Mouse (Mus musculus): ENCODE results near the gene Morc3.
"Not testable (repeated sequence)": the region's sequence is repeated elsewhere in the genome, so short reads cannot be mapped to it uniquely, and the experiment has no call there.

Morc3 gene

DNA sequence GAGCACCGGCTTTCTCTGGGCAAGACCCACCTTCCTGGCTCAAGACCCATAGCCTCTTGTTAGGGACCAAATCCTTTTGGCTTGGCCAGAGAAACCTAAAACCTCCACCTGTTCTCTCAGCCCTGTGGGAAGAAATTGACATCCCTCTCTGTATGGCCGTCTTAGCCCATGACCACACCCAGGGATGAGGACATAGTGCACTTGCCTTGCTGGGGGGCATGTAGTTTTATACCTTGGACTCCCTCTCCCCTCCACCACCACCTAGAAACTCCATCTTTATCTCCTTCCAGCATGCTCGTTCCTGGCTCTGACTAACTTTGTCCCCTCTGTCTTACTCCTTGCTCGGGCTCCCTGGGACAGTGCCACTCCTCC is 12.6 kb upstream of the Morc3 start:
- DNase-seq (ENCODE audit: low spot score), result no peak

DNA sequence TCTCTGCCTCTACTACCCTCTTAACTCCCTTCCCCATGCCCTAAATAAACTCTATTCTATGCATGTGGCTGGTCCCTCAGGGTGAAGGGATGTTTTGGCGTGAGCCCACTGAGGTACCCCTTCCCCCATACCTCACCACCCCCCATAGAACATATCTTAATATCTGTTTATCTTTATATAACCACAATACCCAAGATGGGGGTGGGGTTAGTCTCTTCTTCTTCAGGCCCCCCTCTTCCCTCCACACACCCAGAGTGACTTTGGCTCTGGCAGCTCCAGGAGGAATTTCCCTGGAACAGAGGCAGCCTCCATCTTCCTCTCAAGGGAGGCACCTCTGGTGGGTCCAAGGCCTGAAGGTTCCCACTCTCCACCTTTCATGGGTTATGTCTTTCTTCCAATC is 11.9 kb upstream of the Morc3 start:
- no peak for DNase-seq (ENCODE audit: low spot score)

DNA sequence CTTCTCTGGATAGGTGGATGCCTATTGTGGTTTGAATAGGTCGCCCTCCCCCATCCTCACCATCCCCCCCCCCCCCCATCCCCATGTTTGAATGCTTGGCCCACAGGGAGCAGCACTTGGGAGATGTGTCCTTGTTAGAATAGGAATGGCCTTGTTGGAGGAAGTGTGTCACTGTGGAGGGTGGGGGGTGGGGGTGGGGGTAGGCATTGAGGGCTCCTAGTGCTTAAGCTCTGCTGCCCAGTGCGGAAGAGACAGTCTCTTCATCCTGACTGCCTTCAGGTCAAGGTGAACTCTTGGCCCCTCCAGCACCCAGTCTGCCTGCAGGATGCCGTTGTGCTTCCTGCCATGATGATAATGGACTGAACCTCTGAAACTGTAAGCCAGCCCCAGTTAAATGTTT is 10.2 kb upstream of the Morc3 start:
- DNase-seq (ENCODE audit: low spot score), result no peak

DNA sequence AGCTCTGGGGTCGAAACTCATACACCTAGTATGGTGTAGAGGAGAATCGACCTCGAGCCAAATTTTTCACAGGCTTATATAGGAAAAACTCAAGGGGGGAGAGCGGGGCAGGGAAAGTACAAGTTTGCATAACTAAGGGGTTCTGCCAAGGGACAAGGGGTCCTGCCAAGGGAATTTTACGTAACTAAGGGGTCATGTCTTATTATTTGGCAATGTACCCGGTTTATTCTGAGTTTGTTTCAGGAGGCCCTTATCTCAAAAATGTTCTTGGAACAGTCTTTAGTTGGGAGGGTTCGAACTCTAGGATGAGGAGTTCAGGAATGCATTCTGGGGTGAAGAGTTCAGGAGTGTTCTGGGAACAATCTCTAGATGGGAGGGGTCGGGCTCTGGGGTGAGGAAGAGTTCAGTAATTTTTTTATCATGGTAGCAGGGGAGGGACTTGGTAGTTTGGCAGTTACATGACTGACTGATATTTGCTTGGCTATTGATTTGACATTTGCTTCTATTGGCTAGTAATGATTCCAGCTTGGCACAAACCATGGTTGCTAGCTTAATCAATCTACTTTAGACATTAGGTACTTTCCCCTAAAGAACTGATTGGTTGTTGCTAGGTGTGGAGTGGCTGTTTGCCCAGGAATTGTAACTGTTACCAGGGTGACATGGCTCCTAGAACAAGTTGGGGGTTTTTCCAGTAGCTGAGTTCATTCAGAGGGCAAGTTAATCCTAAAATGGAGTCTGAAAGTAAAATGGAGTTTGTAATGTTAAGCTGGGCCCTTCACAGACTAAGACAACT is 9.3 kb upstream of the Morc3 start:
- DNase-seq (ENCODE audit: low spot score), result not testable (repeated sequence)

DNA sequence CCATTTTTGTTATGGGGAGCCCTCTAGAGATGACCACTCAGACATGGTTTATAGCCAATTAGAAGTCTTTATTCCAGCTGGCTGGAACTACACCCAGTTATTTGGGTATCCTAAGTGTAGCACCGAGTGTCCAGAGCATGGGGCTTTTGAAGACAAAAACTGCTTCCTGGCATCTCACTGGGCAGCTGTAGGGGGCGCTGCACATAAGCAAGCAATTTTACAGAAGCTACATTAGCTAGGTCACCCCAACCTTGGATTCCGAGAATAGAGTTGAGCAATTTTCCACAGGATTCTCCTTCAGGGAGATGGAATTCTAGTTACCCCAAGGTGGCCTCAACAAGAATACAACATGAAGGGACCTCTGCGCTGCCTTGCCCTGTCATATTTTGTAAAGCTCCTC is 7.1 kb upstream of the Morc3 start:
- no peak for DNase-seq (ENCODE audit: low spot score)

DNA sequence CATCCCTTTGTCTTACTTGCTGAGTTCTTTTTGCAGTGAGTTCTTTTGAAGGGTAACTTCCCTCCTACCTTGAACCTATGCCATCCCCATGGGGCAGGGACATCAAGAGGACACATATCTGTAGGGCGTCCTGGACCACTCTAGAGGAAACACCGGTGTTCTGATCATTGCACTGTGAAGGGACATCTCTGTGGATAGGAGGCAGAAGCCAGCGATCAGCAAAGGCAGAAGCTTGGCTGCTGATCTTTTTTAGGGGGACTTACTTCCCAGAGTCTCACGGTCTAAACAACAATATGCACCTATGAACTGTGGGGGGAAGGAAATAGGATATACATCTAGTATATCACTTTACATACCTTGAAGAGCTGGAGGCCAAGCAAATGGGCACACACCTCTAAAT is 6.5 kb upstream of the Morc3 start:
- DNase-seq (ENCODE audit: low spot score), result no peak

DNA sequence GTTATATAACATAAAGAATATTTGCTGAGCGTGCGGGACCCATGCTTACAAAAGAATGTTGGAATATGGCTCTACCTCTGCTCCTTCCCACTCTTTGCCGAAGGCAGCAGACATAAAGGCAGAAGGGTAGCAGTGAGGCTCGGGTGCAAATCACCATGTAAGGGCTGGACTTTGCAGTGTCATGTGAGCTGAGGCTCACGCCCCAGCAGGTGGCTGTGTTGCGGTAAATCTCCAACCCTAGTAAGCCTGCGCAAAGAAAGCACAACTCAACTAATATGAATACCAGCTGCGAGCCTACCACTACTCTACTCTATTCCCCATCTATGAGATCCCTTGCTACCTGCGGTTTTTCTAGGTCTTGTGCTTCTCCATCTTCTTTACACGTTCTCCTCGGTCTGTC is 5.9 kb upstream of the Morc3 start:
- no peak for DNase-seq (ENCODE audit: low spot score)

DNA sequence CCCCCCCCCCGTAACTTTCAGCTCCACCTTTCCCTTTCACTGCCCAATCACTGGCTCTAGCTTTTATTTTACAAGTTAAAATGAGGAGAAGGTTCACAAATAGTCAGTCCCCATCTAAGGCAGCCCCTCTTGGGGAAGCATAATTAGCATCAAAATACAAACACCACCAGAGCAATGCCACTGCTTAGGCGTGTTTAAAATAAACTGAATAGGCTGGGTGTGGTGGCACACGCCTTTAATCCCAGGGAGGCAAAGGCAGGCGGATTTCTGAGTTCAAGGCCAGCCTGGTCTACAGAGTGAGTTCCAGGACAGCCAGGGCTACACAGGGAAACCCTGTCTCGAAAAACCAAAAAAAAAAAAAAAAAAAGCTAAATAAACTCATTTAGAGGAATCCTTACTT is 5.4 kb upstream of the Morc3 start:
- not testable (repeated sequence) for DNase-seq (ENCODE audit: low spot score)

DNA sequence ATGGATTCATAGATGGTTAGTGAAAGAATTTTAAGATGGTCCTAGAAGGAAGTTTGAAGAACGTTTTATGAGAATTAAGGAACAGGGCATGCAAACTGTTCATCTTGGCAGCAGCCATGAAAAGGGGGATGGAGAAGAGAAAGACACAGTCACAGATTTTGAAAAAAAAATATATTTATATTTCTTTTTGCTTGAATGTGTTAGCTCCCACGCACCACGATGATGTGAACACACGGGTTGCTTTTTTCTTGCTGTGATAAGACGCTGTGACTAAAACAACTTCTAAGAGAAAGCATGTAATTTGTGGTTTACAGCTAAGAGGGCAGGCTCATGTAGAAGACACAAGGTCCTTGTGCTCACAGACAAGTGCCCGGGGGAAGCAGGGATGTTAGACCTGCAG is 5.0 kb upstream of the Morc3 start:
- DNase-seq (ENCODE audit: low spot score), result no peak

DNA sequence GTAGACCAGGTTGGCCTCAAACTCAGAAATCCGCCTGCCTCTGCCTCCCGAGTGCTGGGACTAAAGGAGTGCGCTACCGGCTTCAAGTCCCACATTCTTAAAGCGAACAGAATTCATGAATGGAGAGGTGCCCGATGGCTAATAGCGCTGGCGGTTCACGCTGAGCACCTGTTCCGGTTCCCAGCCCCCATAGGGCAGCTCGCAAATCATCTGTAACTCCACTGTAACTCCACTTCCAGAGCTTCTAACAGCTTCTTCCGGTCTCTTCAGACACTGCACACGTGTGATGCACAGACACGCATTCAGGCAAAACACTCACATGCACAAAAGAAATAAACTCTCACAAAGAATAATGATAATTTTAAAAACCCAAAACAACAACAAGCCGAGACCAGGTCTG is 2.4 kb upstream of the Morc3 start:
- no peak for DNase-seq (ENCODE audit: low spot score)

DNA sequence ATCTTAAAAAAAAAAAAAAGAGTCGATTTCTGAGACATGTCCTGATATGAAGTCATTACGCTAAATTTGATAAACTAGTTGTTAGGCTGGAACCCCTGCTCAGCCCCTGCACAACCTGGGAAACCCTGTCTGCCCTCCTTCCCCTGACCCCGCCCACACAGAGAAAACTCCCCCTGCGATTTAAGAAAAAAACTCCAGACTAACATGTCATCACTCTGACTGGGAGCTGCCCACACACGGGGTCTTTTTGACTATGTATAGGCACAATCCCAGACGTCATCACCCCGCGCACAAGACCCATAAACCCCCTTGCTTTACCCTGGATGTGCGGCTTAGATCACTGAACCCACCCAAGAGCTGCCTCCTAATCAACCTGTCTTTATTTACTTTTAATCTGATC is 1.9 kb upstream of the Morc3 start:
- DNase-seq (ENCODE audit: low spot score), result no peak

DNA sequence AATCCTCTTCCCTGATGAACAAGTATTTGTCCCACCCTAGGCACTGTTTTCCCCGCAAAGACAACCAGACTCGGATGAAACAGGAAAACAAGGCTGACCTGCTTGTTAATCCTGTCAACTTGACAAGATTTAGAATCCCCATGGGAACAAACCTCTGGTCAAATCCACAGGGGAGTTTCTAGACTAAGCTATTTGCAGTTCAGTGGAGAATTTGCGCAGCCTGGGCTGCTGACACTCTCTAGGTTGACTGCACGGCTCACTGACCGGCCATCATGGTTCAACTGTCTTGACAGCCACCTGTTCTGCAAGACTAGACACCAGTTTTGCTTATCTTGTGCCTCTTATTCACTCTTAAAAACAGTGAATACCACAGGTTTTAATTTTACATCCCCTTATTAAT is 1.0 kb upstream of the Morc3 start:
- DNase-seq (ENCODE audit: low spot score), result no peak

DNA sequence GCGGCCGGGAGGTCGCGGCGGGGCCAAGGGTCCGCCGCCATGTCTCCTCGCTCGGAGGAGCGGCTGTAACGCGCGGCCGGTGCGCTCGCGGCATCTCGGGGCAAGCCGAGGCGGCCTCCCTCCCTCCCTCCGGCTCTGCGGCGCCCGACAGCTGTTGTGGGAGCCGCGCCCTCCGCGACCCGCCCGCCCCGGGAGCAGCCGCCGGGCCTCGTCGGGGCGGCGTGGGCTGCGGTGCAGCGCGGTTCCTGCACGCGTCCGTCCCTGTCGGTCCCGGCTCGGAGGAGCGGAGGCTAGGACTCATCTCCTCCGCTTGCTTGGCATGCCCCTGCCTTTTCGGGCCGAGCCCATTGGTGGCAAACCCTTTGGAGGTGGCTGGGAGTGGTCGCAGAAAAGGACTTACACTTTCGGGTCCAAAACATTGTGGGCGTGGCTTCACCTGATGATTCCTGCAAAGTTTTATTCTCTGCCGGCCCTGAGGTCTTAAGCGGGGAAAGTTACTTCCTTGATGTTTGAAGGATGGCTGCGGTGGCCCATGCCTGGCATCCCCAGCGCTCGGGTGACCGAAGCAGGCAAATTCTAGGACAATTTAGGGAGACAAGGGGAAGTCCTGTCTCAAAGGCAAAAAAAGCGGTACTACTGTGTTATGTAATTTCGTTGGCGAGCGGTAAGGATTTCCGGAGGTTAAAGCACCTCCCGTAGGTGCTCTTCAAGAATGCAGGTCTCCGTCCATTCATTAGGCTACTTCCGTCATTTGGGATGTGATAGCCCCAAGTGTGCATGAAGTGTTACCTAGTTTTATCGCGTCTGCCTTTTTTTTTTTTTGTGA is 743 bp downstream of the Morc3 start:
- peak; percentile 38 for DNase-seq (ENCODE audit: low spot score)

DNA sequence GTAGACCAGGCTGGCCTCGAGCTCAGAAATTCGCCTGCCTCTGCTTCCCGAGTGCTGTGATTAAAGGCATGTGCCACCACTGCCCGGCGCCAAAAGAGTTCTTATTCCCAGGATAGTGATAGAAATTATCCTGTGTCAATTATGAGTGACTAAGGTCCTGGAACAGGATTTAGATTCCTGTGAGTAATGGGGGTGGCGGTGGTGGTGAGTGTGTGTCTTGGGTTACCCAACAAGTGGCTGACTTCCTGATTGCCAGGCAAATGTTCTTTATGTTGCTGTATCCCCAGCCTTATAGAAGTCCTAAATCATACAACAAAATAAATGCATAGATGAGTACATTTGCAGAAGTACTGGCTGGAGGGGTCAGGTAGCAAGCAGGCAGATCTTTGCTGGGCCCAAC is 1.6 kb downstream of the Morc3 start:
- DNase-seq (ENCODE audit: low spot score), result no peak

DNA sequence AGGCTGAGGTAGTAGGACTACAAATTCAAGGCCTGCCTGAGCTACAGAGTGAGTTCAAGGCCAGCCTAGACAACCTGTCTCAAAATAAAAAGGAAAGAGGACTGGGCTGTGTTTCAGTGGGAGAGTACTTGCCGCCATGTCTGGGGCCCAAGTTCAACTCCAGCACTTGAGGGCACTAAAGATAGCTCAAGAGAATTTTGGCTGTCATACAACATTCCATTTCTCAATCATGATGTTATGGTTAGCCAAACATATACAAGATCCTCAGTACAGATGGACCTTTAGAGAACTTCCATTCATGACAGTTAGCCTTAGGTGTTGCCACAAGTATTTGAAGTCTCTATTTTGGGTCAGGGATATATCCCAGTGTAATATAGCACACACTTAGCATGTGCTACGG is 2.2 kb downstream of the Morc3 start:
- no peak for DNase-seq (ENCODE audit: low spot score)

DNA sequence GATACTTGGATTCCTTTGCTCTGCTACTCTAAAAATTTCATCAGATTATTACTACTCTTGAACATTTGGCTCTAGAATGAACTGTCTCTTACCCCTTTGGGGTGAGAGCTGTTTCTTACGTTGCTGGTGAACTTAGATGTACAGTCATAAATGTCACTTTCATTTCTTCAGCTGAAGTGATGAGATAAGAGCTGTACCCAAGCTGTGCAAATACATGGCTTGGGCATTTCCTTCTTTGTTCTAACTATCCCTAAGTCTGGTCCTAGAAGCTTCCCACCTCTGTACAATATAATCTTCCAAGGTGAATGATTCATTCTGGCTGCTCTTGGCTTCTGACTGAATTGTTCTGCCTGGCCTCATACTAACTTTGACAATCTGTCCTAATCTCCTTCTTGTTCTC is 7.1 kb downstream of the Morc3 start:
- DNase-seq (ENCODE audit: low spot score), result no peak

DNA sequence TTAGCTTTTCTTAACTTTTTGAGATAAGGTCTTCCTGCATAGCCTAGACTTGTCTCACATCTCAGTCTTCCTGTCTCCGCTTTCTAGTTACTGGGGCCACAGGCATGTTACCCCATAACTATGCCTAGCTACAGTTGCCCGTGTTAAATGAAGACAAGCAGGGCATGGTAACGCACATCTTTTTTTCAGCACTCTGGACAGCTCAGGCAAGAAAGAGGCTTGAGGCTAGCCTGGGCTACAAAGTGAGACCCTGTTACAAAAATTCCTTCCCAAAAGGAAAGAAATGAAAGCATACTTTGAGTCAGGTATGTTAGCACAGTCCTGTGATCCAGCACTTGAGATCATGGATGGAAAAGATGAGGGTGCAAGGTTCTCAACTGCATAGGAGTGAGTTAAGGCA is 18.6 kb downstream of the Morc3 start:
- no peak for DNase-seq (ENCODE audit: low spot score)

DNA sequence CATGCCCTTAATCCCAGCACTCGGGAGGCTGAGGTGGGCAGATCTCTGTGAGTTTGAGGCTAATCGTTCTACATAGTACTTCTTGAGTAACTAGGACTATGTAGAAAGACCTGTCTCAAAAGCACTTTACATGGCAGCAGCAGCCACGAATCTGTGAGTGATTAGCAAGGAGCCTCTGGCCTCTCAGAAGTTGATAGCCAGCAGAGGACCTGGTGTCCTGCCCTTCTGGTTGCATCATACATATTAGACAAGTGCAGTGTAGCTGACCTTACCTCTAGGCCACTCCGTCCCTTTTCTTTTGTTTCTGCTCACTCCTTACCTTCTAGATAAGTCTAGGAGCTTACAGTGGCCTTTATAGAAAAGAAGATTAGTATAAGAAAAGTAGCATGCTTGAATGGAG is 28.0 kb downstream of the Morc3 start:
- DNase-seq (ENCODE audit: low spot score), result no peak

DNA sequence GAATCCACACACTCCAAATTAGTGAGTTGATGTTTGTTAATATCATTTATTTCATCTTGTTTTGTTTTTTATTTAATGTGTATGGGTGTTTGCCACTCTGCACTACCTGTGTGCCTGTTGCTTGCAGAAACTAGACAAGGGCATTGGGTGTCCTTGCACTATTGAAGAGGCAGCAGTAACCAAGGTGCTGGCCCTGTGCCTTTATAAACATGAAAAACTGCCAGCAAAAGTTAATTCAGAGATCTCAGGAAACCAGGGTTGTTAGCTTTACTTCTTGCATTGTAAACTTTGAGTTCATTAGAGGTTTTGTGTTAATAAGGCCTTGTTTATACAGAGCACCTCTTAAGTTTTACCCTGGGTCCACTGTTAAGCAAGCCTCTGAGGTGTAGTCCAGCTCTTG is 28.8 kb downstream of the Morc3 start:
- DNase-seq (ENCODE audit: low spot score), result no peak

DNA sequence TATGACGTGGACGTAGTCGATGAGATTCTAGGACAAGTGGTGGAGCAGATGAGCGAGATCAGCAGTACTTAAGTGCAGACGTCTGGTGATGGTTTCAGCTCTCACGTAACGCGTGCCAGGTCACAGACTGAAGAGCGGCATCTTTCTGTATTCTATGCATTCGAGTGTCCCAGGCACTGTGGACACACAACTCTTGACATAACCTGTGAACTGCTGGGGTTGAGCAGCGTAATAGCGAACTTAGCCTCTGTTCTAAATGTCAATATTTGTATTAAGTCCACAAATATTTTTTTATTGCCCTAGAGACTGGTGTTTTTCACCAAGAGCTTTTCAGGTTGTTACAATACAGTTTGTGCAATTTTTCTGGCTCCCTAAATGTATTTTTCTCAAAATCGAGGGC is 42.9 kb downstream of the Morc3 start:
- no peak for DNase-seq (ENCODE audit: low spot score)

DNA sequence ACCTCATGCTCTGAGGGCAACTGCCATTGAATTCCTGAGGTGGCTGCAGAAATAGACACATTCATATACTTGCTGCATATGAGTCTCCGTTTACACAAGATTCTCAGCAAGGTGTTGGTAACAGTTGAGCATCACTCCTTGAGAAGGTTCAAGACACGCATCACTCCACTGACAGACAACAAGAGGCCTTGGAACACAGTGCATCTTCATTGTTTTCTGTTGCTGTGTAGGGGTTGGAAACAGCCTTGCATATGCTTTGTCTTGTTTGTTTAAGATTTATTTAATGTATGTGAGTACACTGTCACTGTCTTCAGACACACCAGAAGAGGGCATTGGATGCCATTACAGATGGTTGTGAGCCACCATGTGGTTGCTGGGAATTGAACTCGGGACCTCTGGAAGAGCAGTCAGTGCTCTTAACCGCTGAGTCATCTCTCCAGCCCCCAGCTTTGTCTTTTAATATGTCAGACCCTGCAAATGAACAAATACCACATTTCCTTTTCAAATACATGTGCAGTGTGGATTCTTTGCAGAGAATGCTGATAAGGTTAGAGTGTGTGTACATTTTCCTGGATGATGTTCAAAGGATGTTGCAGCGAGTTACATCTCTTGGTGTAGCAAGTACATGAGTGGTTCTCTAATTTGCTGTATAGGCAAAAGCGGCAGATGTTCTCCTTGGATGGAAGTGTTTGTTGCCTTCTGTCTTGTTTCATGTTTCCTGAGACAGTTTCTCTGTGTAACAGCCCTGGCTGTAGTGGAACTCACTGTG is 45.9 kb downstream of the Morc3 start:
- DNase-seq (ENCODE audit: low spot score), result no peak

DNA sequence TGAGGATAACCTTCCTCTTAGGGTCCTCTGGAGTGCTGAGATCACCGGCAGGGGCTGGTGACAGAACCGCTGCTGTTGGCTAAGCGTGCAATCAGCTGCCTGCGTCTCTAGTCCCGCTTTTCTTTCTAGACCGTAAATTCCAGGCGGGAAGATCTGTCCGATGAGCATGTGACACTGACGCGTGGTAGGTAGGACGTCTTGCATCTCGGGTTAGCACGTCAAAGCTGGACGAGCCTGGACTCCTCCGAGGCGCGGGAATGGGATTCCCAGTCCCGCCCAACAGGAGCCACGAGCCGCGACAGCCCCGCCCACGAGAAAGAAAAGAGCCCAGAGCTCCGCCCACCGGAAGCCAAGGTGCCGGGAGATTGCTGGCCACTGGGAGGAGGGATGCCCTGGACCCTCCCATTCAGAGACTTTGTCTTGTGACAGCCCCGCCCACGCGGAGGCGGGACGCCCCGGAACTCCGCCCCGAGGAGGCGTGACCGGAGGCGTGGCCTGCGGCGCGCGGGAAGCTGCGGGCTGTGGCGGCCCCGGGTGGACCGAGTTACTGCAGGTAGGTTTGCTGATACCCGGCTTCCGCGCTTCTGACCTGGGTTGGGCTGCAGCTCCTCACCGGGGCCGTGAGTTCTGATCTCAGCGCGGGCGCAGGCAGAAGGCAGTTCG is 51.6 kb downstream of the Morc3 start, which contains the start of gene Chaf1b:
Gene Chaf1b (plus strand): TSS at position 479 of the 663 bp plus-strand sequence.
- DNase-seq (ENCODE audit: low spot score), result peak; percentile 96

Measured in ovary, postnatal 10 days (tissue).